Mouse (Mus musculus) spleen, adult 2 months (tissue): Measurements from ENCODE around the gene Nfib.

ENCODE experiments used
- CTCF ChIP-seq: fragments of 200-500 bp; IDR thresholded peaks from 2 replicates; pipeline ENCODE4 v1.5.1; 2011; ENCODE audit warnings: mild to moderate bottlenecking, inconsistent platforms; ENCODE audit not compliant: insufficient read depth, insufficient read length, insufficient replicate concordance; ENCODE audit errors: extremely low read depth
- POLR2A ChIP-seq: fragments of 200-500 bp; IDR thresholded peaks from 2 replicates; pipeline ENCODE4 v1.6.1; 2011; ENCODE audit warnings: low read depth, low read length, inconsistent platforms

GRCm38 (mm10) chr4:82517311-82517710 is 188.2 kb downstream of the Nfib start:
- no peak for TF ChIP-seq CTCF
- TF ChIP-seq POLR2A, result no peak
